Mouse (Mus musculus): ENCODE data around the gene Napa. TPM values are rescaled to one million over a fixed set of nuclear protein-coding genes. Genes with fewer than 3 reads are reported as not detected.

The Napa gene
- polyA plus RNA-seq, 1 experiment from 2014 or later = 105 TPM

GRCm38 (mm10) chr7:16111284-16112090, 13.2 kb downstream of the Napa start:
- no peak overlapping the region for H3K4me2 ChIP-seq (ENCODE audit: low read depth, low read length)
- TF ChIP-seq EP300 (IDR thresholded peaks at IDR 0.05; ENCODE audit: low read depth) (no peak), CTCF (IDR thresholded peaks at IDR 0.05; ENCODE audit: low read depth) (no peak)
- ATAC-seq (no peak), DNase-seq (no peak)
- peaks cover 89% of the 10 kb centered on the region for H3K36me3 ChIP-seq (replicated peaks; ENCODE audit: insufficient read depth, low read length)
- H3K9ac ChIP-seq (replicated peaks) = no peak overlapping the region
- H3K9me3 ChIP-seq (ENCODE audit: low read length) = no peaks in the 10 kb centered on the region
- H3K4me1 ChIP-seq (ENCODE audit: insufficient read depth) = no peaks in the 10 kb centered on the region
- H3K27me3 ChIP-seq (ENCODE audit: insufficient read depth, low read length) = no peaks in the 10 kb centered on the region
- H3K4me3 ChIP-seq (ENCODE audit: low read depth, low read length) = no peak overlapping the region
- no peak overlapping the region for H3K27ac ChIP-seq (ENCODE audit: low read depth)
- WGBS (ENCODE audit: insufficient replicate concordance) = 85% methylated on average over 7 of the region's 7 CpGs

GRCm38 (mm10) chr7:16116418-16116817, 18.2 kb downstream of the Napa start:
- ATAC-seq = no peak
- 88% methylated on average over 7 of the region's 7 CpGs for WGBS (ENCODE audit: insufficient replicate concordance)
- peaks cover 11% of the 10 kb centered on the region for H3K4me1 ChIP-seq (ENCODE audit: insufficient read depth)
- H3K27ac ChIP-seq (ENCODE audit: low read depth) = no peak overlapping the region
- TF ChIP-seq EP300 (IDR thresholded peaks at IDR 0.05; ENCODE audit: low read depth) (no peak), CTCF (IDR thresholded peaks at IDR 0.05; ENCODE audit: low read depth) (no peak)
- H3K9me3 ChIP-seq (ENCODE audit: low read length) = no peaks in the 10 kb centered on the region
- H3K4me3 ChIP-seq (ENCODE audit: low read depth, low read length) = no peak overlapping the region
- no peaks in the 10 kb centered on the region for H3K27me3 ChIP-seq (ENCODE audit: insufficient read depth, low read length)
- H3K36me3 ChIP-seq (replicated peaks; ENCODE audit: insufficient read depth, low read length) = peaks cover 57% of the 10 kb centered on the region
- no peak for DNase-seq
- H3K4me2 ChIP-seq (ENCODE audit: low read depth, low read length) = no peak overlapping the region
- no peak overlapping the region for H3K9ac ChIP-seq (replicated peaks)

- H3K9ac ChIP-seq (replicated peaks) = no peak overlapping the region
- WGBS (ENCODE audit: insufficient replicate concordance) = 89% methylated on average over 3 of the region's 3 CpGs
- no peak overlapping the region for H3K27ac ChIP-seq (ENCODE audit: low read depth)
- DNase-seq = no peak
- peaks cover 11% of the 10 kb centered on the region for H3K4me1 ChIP-seq (ENCODE audit: insufficient read depth)
- ATAC-seq = no peak
- H3K4me2 ChIP-seq (ENCODE audit: low read depth, low read length) = no peak overlapping the region
- no peak overlapping the region for H3K4me3 ChIP-seq (ENCODE audit: low read depth, low read length)
- no peak for TF ChIP-seq EP300 (IDR thresholded peaks at IDR 0.05; ENCODE audit: low read depth)
- no peak for TF ChIP-seq CTCF (IDR thresholded peaks at IDR 0.05; ENCODE audit: low read depth)
- H3K27me3 ChIP-seq (ENCODE audit: insufficient read depth, low read length) = no peaks in the 10 kb centered on the region
- H3K36me3 ChIP-seq (replicated peaks; ENCODE audit: insufficient read depth, low read length) = peaks cover 50% of the 10 kb centered on the region
- no peaks in the 10 kb centered on the region for H3K9me3 ChIP-seq (ENCODE audit: low read length)
Measured at GRCm38 (mm10) chr7:16117100-16117499, 18.8 kb downstream of the Napa start.

GRCm38 (mm10) chr7:16119569-16120261, 21.5 kb downstream of the Napa start, which contains the start of gene Kptn:
Gene Kptn, plus strand, starts transcription at chr7:16119895.
- DNase-seq = peak; percentile 92
- H3K4me1 ChIP-seq (ENCODE audit: insufficient read depth) = peaks cover 11% of the 10 kb centered on the region
- TF ChIP-seq CTCF (IDR thresholded peaks at IDR 0.05; ENCODE audit: low read depth) (peak; percentile 92), EP300 (IDR thresholded peaks at IDR 0.05; ENCODE audit: low read depth) (peak; percentile 54; the same call in 1 of the 2 replicates)
- WGBS (ENCODE audit: insufficient replicate concordance) = 2% methylated on average over 33 of the region's 33 CpGs
- H3K27ac ChIP-seq (ENCODE audit: low read depth) = peak within 1 kb of the TSS; percentile 88
- ATAC-seq = peak; percentile 94
- H3K9ac ChIP-seq (replicated peaks) = peak within 1 kb of the TSS; percentile 78
- H3K4me2 ChIP-seq (ENCODE audit: low read depth, low read length) = peak within 1 kb of the TSS; percentile 73
- H3K9me3 ChIP-seq (ENCODE audit: low read length) = no peaks in the 10 kb centered on the region
- H3K4me3 ChIP-seq (ENCODE audit: low read depth, low read length) = peak within 1 kb of the TSS; percentile 87
- peaks cover 26% of the 10 kb centered on the region for H3K36me3 ChIP-seq (replicated peaks; ENCODE audit: insufficient read depth, low read length)
- no peaks in the 10 kb centered on the region for H3K27me3 ChIP-seq (ENCODE audit: insufficient read depth, low read length)

- peak overlapping the region; percentile 73 for H3K4me2 ChIP-seq (ENCODE audit: low read depth, low read length)
- peaks cover 20% of the 10 kb centered on the region for H3K36me3 ChIP-seq (replicated peaks; ENCODE audit: insufficient read depth, low read length)
- peak overlapping the region; percentile 78 for H3K9ac ChIP-seq (replicated peaks)
- TF ChIP-seq CTCF (IDR thresholded peaks at IDR 0.05; ENCODE audit: low read depth) (no peak), EP300 (IDR thresholded peaks at IDR 0.05; ENCODE audit: low read depth) (no peak)
- DNase-seq = no peak
- H3K9me3 ChIP-seq (ENCODE audit: low read length) = no peaks in the 10 kb centered on the region
- peak overlapping the region; percentile 87 for H3K4me3 ChIP-seq (ENCODE audit: low read depth, low read length)
- H3K27ac ChIP-seq (ENCODE audit: low read depth) = no peak overlapping the region
- ATAC-seq = peak; percentile 18; the same call in 1 of the 2 replicates
- H3K27me3 ChIP-seq (ENCODE audit: insufficient read depth, low read length) = no peaks in the 10 kb centered on the region
- peaks cover 11% of the 10 kb centered on the region for H3K4me1 ChIP-seq (ENCODE audit: insufficient read depth)
- WGBS (ENCODE audit: insufficient replicate concordance) = 38% methylated on average over 9 of the region's 9 CpGs
Measured at GRCm38 (mm10) chr7:16120262-16120600, 22.0 kb downstream of the Napa start.

GRCm38 (mm10) chr7:16125829-16126228, 27.6 kb downstream of the Napa start:
- H3K9me3 ChIP-seq (ENCODE audit: low read length) = no peaks in the 10 kb centered on the region
- ATAC-seq (no peak), DNase-seq (peak; percentile 13)
- H3K27me3 ChIP-seq (ENCODE audit: insufficient read depth, low read length) = peaks cover 9% of the 10 kb centered on the region
- H3K4me3 ChIP-seq (ENCODE audit: low read depth, low read length) = no peak overlapping the region
- H3K9ac ChIP-seq (replicated peaks) = no peak overlapping the region
- TF ChIP-seq CTCF (IDR thresholded peaks at IDR 0.05; ENCODE audit: low read depth) = peak; percentile 27; the same call in 1 of the 2 replicates
- no peak for TF ChIP-seq EP300 (IDR thresholded peaks at IDR 0.05; ENCODE audit: low read depth)
- 82% methylated on average over 9 of the region's 9 CpGs for WGBS (ENCODE audit: insufficient replicate concordance)
- no peak overlapping the region for H3K4me2 ChIP-seq (ENCODE audit: low read depth, low read length)
- 0 out of 2 replicates have a peak, but pooled peaks cover 4% of the 10 kb centered on the region for H3K4me1 ChIP-seq (ENCODE audit: insufficient read depth)
- no peak overlapping the region for H3K27ac ChIP-seq (ENCODE audit: low read depth)
- H3K36me3 ChIP-seq (replicated peaks; ENCODE audit: insufficient read depth, low read length) = no peaks in the 10 kb centered on the region
